Mouse (Mus musculus) kidney, adult 9 months (tissue): ENCODE measurements around the gene Atxn2l.

Experiments used
- DNase-seq: peaks from one replicate; pipeline ENCODE4 v3.0.0; 2022

Gene Atxn2l

GRCm38 (mm10) chr7:126503273-126503878 is at the start of gene Atxn2l:
Gene Atxn2l (minus strand): TSS chr7:126503437.
- DNase-seq = peak; percentile 99

GRCm38 (mm10) chr7:126545631-126546030 is 42.4 kb upstream of the Atxn2l start:
- no peak for DNase-seq

- no peak for DNase-seq
Measured at GRCm38 (mm10) chr7:126541661-126542060, 38.4 kb upstream of the Atxn2l start.

- peak; percentile 38 for DNase-seq
Measured at GRCm38 (mm10) chr7:126537820-126538585, 34.8 kb upstream of the Atxn2l start.

GRCm38 (mm10) chr7:126536466-126536865 is 33.2 kb upstream of the Atxn2l start:
- DNase-seq = no peak

- no peak for DNase-seq
Measured at GRCm38 (mm10) chr7:126535766-126536165, 32.5 kb upstream of the Atxn2l start.

GRCm38 (mm10) chr7:126533434-126533833 is 30.2 kb upstream of the Atxn2l start:
- DNase-seq = no peak

- peak; percentile 62 for DNase-seq
Measured at GRCm38 (mm10) chr7:126528166-126528577, 24.9 kb upstream of the Atxn2l start.

GRCm38 (mm10) chr7:126523316-126523715 is 20.1 kb upstream of the Atxn2l start:
- DNase-seq = no peak

- no peak for DNase-seq
Measured at GRCm38 (mm10) chr7:126519513-126519912, 16.3 kb upstream of the Atxn2l start.

GRCm38 (mm10) chr7:126518261-126518941 is 15.2 kb upstream of the Atxn2l start:
- DNase-seq = no peak

GRCm38 (mm10) chr7:126511287-126511686 is 8.1 kb upstream of the Atxn2l start:
- DNase-seq = no peak

GRCm38 (mm10) chr7:126507126-126507778 is 4.0 kb upstream of the Atxn2l start:
- no peak for DNase-seq

- no peak for DNase-seq
Measured at GRCm38 (mm10) chr7:126504913-126505312, 1.7 kb upstream of the Atxn2l start.

GRCm38 (mm10) chr7:126502751-126503150 is 486 bp downstream of the Atxn2l start:
- no peak for DNase-seq

- DNase-seq = peak; percentile 94
Measured at GRCm38 (mm10) chr7:126502023-126502741, 1.1 kb downstream of the Atxn2l start.

GRCm38 (mm10) chr7:126501684-126502022 is 1.6 kb downstream of the Atxn2l start:
- DNase-seq = no peak

GRCm38 (mm10) chr7:126499416-126499815 is 3.8 kb downstream of the Atxn2l start:
- no peak for DNase-seq

- DNase-seq = no peak
Measured at GRCm38 (mm10) chr7:126497966-126498365, 5.3 kb downstream of the Atxn2l start.

- no peak for DNase-seq
Measured at GRCm38 (mm10) chr7:126496475-126496874, 6.8 kb downstream of the Atxn2l start.

GRCm38 (mm10) chr7:126494120-126494519 is 9.1 kb downstream of the Atxn2l start:
- DNase-seq = no peak

GRCm38 (mm10) chr7:126491973-126492372 is 11.3 kb downstream of the Atxn2l start:
- DNase-seq = no peak

GRCm38 (mm10) chr7:126491005-126491404 is 12.2 kb downstream of the Atxn2l start:
- DNase-seq = no peak
